Mouse (Mus musculus) intestine, embryonic 14.5 days (tissue): ENCODE measurements at regions not wholly inside any gene's neighbourhood (a gene's known extent, or its start where the extent isn't known, plus 50 kb on each side); places are given as distances from the start of the nearest gene placed in this dataset.

Experiments
- ATAC-seq: fragments of 200-750 bp; cut with Nextera tagmentation; replicated peaks from 2 replicates; pipeline ENCODE4 v1.8.0; 2017; ENCODE audit warnings: low read depth, moderate number of reproducible peaks, moderate TSS enrichment, moderate library complexity; ENCODE audit not compliant: low FRiP score, low TSS enrichment
- DNase-seq: peaks from one replicate; pipeline ENCODE4 v3.0.0-alpha.2; 2018; ENCODE audit warnings: low spot score
- H3K27ac ChIP-seq: fragments of 300-500 bp; sonication (generic); 2 replicates; pipeline ENCODE4 v1.5.1; 2014; ENCODE audit warnings: low read depth, mild to moderate bottlenecking, control low read depth
- H3K27me3 ChIP-seq: fragments of 300-500 bp; sonication (generic); replicated peaks from 2 replicates; pipeline ENCODE4 v1.6.1; 2014; ENCODE audit warnings: low read length, control low read depth; ENCODE audit not compliant: control insufficient read depth, insufficient read depth
- H3K36me3 ChIP-seq: fragments of 300-500 bp; sonication (generic); 2 replicates; pipeline ENCODE4 v1.6.1; 2014; ENCODE audit warnings: low read length, control low read depth; ENCODE audit not compliant: control insufficient read depth, insufficient read depth
- H3K4me1 ChIP-seq: fragments of 300-500 bp; sonication (generic); replicated peaks from 2 replicates; pipeline ENCODE4 v1.6.1; 2014; ENCODE audit warnings: low read length, control low read depth, mixed read lengths; ENCODE audit not compliant: control insufficient read depth, insufficient read depth
- H3K4me2 ChIP-seq: fragments of 300-500 bp; sonication (generic); 2 replicates; pipeline ENCODE4 v1.6.1; 2014; ENCODE audit warnings: low read length
- H3K4me3 ChIP-seq: fragments of 300-500 bp; sonication (generic); 2 replicates; pipeline ENCODE4 v1.5.1; 2014; ENCODE audit warnings: low read depth, low read length, control low read depth, mixed read lengths
- H3K9ac ChIP-seq: fragments of 300-500 bp; sonication (generic); 2 replicates; pipeline ENCODE4 v1.6.1; 2014; ENCODE audit warnings: mild to moderate bottlenecking, low read length
- H3K9me3 ChIP-seq: fragments of 300-500 bp; sonication (generic); 2 replicates; pipeline ENCODE4 v1.6.1; 2016; ENCODE audit warnings: low read length, control low read depth; ENCODE audit not compliant: control insufficient read depth
- WGBS: fragments of 180-500 bp; shearing (Covaris S2); extraction: QIAGEN DNeasy Blood & Tissue Kit; methylation state at CpG from one replicate; pipeline ENCODE4 v1.1.7; 2014; 5-methylcytosine and 5-hydroxymethylcytosine counted together

DNA sequence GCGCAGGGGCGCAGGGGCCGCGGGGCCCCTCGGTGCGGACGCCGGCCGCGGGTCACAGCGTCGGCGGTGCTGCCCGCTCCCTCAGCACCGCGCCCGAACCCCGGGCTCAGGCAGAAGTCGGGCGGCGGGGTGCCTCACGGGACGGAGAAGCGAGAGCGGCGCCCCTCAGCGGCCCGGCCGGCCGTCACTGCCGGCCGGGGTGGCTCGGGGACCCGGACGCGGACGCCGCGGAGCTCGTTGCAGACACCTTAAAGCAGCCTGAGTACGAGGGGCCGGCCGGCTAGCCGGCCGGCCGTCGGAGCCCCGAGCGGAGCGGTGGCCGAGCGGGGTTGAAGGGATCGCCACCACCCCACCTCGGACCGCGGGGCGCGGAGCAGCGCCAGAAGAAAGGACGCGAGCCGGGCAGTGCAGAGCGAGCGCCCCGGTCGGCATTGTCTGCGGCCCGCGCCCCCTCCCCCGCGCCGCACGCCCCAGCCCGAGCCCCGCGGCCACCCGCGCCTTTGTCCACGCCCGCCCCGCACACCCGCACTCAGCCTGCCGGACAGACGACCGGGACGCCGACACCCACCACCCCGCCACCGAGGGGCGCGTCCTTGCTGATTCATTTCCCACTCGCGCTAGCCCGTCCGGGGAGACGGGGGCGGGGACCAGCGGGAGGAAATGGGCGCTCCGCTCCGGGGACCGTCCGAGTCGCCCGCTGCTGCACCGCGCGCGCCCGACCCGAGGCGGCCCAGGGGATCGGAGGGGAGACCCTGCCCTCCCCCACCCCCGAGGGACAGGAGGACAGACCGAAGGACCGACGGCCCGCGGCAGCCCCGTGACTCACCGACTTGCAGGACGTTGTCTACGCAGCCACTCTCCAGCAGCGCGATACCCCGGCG, 155.4 kb upstream of the Smim15 start:
- no peaks in the 10 kb centered on the region for H3K9me3 ChIP-seq
- 0 out of 2 replicates have a peak, but pooled peaks have one; percentile 4 for ATAC-seq
- H3K4me1 ChIP-seq, result peaks cover 22% of the 10 kb centered on the region
- peak; percentile 89 for DNase-seq
- peak overlapping the region; percentile 88 for H3K9ac ChIP-seq
- no peaks in the 10 kb centered on the region for H3K36me3 ChIP-seq
- peak overlapping the region; percentile 81 for H3K27ac ChIP-seq
- no peaks in the 10 kb centered on the region for H3K27me3 ChIP-seq
- peak overlapping the region; percentile 92 for H3K4me3 ChIP-seq
- under 1% methylated on average over 82 of the region's 127 CpGs for WGBS
- peak overlapping the region; percentile 64 for H3K4me2 ChIP-seq

DNA sequence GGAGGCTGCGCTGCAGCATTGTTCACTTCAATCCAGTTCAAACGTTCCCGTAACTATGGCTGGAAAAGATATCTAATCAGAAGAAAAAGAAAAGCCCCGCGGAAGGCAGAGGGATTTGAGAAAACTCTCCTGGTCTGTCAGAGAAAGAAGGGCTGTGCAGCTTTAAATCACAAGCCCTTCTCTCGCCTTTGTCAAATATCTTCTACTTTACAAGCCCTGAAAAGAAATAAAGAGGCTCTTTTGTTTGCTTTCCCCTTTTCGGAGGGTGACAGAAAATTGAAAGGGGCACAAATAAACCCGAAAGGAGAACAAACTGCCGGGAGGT, 156.1 kb upstream of the Smim15 start:
- DNase-seq (peak; percentile 62), ATAC-seq (no peak)
- peak overlapping the region; percentile 64 for H3K4me2 ChIP-seq
- peak overlapping the region; percentile 92 for H3K4me3 ChIP-seq
- H3K4me1 ChIP-seq, result peaks cover 22% of the 10 kb centered on the region
- 0% methylated on average over 9 of the region's 9 CpGs for WGBS
- no peaks in the 10 kb centered on the region for H3K27me3 ChIP-seq
- H3K9ac ChIP-seq, result peak overlapping the region; percentile 88
- no peaks in the 10 kb centered on the region for H3K36me3 ChIP-seq
- no peaks in the 10 kb centered on the region for H3K9me3 ChIP-seq
- H3K27ac ChIP-seq, result peak overlapping the region; percentile 81; the same call in 1 of the 2 replicates

DNA sequence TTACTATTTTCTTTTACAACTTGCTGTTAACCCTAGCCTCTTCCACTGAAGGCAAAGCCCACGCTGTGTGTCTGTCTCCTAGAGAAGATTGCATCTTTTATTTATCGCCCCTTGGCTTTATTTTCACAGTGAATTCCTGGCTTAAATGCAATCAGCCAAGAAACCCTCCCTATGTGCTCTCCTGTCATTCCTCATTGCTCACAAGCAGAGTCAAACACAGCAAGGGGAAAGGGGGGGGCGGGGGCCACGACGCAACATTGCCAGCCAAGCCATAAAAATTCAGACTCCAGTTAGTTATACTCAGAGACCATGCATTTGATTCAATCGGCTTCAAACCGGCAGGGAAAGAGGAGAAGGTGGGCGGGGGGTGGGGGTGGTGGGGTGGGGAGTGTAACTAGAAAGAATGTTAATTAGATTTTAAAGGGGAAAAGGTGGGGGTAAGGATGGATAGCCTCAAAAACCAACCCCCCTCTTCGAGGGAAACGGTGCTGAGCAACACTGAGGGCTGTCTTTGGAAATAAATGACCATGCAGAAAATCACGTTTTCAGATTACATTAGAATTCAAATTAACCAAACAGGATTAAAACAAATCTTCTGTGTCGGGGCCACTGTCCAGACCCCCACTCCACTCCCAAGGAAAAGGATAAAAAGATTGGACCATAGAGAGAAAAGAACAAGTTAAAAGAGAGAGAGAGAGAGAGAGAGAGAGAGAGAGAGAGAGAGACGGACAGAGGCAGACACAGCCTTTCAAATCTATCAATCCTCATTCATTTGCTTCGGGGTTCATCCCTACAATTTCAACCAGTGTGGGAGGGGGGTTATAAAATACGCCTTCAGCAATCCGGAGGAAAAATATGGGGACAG, 156.6 kb upstream of the Smim15 start:
- Histone ChIP-seq H3K27me3 (no peaks in the 10 kb centered on the region), H3K27ac (peak overlapping the region; percentile 81; the same call in 1 of the 2 replicates), H3K9ac (peak overlapping the region; percentile 88), H3K4me3 (peak overlapping the region; percentile 92), H3K9me3 (no peaks in the 10 kb centered on the region), H3K36me3 (no peaks in the 10 kb centered on the region), H3K4me1 (peaks cover 22% of the 10 kb centered on the region), H3K4me2 (peak overlapping the region; percentile 64)
- ATAC-seq (no peak), DNase-seq (no peak)
- WGBS, result 3% methylated on average over 16 of the region's 16 CpGs

DNA sequence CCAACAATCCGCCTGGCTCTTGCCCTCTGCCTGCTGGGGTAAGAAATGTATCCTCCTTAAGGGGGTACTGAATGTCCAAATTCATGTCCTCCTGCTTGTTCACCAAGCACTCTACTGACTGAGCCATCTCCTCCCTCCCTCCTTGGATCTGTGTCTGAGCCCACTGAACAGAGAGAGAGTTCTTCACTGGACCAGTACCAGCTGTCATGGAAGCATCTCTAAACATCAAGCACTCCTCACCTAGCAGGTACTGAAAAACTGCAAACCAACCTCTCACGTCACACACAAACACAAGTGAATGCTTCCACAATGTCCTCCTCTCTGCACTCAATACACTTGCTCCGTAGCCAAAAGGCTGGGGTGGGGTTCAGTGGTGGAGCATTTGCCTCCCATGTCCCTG, 159.4 kb upstream of the Smim15 start:
- 84% methylated on average over 3 of the region's 3 CpGs for WGBS
- no peak overlapping the region for H3K4me2 ChIP-seq
- DNase-seq (no peak), ATAC-seq (no peak)
- H3K4me3 ChIP-seq, result no peak overlapping the region
- H3K4me1 ChIP-seq, result peaks cover 20% of the 10 kb centered on the region
- H3K36me3 ChIP-seq, result no peaks in the 10 kb centered on the region
- H3K9me3 ChIP-seq, result 0 out of 2 replicates have a peak, but pooled peaks cover 2% of the 10 kb centered on the region
- H3K27ac ChIP-seq, result no peak overlapping the region
- H3K9ac ChIP-seq, result no peak overlapping the region
- no peaks in the 10 kb centered on the region for H3K27me3 ChIP-seq

DNA sequence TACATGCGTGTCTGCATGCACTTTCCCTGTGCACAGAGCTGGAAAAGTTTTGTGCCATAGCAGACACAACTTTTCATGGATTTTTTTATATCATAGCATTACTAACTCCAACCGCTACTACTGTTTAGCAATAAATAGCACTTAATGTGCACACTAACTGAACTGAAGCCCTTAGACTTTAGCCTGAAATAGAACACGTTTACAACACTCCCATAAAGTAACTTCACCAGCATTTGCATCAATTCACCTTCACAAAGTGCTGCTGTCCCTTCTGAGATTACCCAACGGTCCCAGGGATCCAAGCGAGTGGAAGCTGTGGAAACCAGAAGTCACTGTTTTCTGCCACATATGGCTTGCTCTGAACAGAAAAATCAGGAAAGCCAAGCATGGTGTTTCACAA, 161.9 kb upstream of the Smim15 start:
- H3K36me3 ChIP-seq, result no peaks in the 10 kb centered on the region
- 63% methylated on average over 5 of the region's 5 CpGs for WGBS
- H3K4me1 ChIP-seq, result peaks cover 22% of the 10 kb centered on the region
- H3K27ac ChIP-seq, result no peak overlapping the region
- DNase-seq (no peak), ATAC-seq (no peak)
- no peak overlapping the region for H3K4me3 ChIP-seq
- no peak overlapping the region for H3K4me2 ChIP-seq
- H3K9me3 ChIP-seq, result 0 out of 2 replicates have a peak, but pooled peaks cover 2% of the 10 kb centered on the region
- H3K27me3 ChIP-seq, result no peaks in the 10 kb centered on the region
- H3K9ac ChIP-seq, result no peak overlapping the region

DNA sequence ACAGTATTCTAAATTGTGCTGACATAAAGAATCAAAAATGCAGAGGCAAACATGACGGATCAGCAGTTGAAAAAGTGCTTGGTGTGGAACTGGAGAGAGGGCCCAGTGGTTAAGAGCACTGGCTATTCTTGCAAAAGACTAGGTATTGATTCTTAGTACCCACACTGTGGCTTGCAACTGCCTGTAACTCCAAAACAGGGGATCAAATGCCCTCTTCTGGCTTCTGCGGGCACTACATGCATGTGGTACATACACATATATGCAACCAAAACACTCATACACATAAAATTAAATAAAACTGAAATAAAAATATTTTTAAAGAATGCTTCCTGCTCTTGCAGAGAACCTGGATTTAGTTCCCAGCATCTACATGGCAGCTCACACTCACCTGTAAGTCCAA, 163.7 kb upstream of the Smim15 start:
- no peak for DNase-seq
- Histone ChIP-seq H3K9me3 (0 out of 2 replicates have a peak, but pooled peaks cover 2% of the 10 kb centered on the region), H3K27me3 (no peaks in the 10 kb centered on the region), H3K4me1 (peaks cover 14% of the 10 kb centered on the region; the same call in 1 of the 2 replicates), H3K36me3 (no peaks in the 10 kb centered on the region), H3K27ac (no peak overlapping the region), H3K4me3 (no peak overlapping the region), H3K9ac (no peak overlapping the region), H3K4me2 (no peak overlapping the region)
- WGBS, result 99% methylated on average over 2 of the region's 2 CpGs
- ATAC-seq, result no peak

DNA sequence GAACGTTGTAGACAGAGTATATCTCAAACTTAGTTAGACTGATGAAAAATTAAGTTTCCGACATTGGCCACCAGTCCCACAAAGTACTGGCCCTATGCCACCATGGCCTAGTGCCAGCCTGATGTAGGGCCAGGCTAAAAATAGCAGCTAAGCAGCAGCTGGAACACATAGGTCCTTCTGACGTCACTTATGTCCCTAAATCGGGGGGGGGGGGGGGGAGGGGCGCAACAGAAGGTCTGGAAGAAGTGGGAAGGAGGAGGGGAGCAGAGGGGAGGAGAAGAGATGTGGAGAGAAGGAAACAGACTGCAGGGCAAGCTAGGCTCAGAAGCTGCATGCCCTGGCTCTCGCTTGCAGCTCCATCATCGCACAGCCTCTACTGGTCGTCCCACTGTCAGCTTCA, 164.7 kb upstream of the Smim15 start:
- Histone ChIP-seq H3K9ac (no peak overlapping the region), H3K27ac (no peak overlapping the region), H3K4me3 (no peak overlapping the region), H3K4me1 (peaks cover 11% of the 10 kb centered on the region; the same call in 1 of the 2 replicates), H3K36me3 (no peaks in the 10 kb centered on the region), H3K27me3 (no peaks in the 10 kb centered on the region), H3K9me3 (0 out of 2 replicates have a peak, but pooled peaks cover 2% of the 10 kb centered on the region), H3K4me2 (no peak overlapping the region)
- WGBS, result 59% methylated on average over 6 of the region's 8 CpGs
- ATAC-seq (no peak), DNase-seq (no peak)

DNA sequence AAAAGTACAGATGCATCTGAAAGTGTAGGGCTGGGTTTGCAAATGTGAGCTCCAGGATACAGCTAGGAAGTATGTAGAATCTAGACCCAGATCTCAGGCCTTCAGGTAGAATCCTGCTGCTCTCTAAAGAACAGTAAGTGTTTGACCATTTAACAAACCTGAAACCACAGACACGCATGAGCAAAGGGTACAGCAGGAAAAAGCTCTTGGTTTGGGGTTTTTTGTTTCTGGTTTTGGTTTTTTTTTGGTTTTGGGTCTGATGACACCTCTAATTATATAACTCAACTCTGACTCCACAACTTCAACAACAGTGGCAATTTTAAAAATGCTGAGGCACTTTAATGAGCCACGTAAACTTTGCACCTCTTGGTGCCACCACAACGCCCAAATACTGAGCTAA, 165.3 kb upstream of the Smim15 start:
- no peaks in the 10 kb centered on the region for H3K27me3 ChIP-seq
- no peak overlapping the region for H3K4me2 ChIP-seq
- WGBS, result 85% methylated on average over 3 of the region's 3 CpGs
- H3K36me3 ChIP-seq, result no peaks in the 10 kb centered on the region
- H3K4me3 ChIP-seq, result no peak overlapping the region
- DNase-seq, result no peak
- H3K4me1 ChIP-seq, result peaks cover 11% of the 10 kb centered on the region; the same call in 1 of the 2 replicates
- no peak overlapping the region for H3K27ac ChIP-seq
- no peak overlapping the region for H3K9ac ChIP-seq
- no peak for ATAC-seq
- H3K9me3 ChIP-seq, result 0 out of 2 replicates have a peak, but pooled peaks cover 2% of the 10 kb centered on the region
